Mouse (Mus musculus) heart, embryonic 12.5 days (tissue): ENCODE results near the gene Mdfi. TPM values are rescaled to one million over a fixed set of nuclear protein-coding genes. Genes with fewer than 3 reads are reported as not detected.

Experiments
- ATAC-seq: fragments of 200-750 bp; cut with Nextera tagmentation; 2 replicates; pipeline ENCODE4 v1.8.0; 2017; ENCODE audit warnings: moderate TSS enrichment, moderate library complexity; ENCODE audit not compliant: insufficient number of reproducible peaks, low FRiP score
- H3K27ac ChIP-seq: fragments of 300-500 bp; sonication (generic); 2 replicates; pipeline ENCODE4 v1.5.1; 2016; ENCODE audit warnings: mild to moderate bottlenecking, moderate library complexity; ENCODE audit not compliant: poor library complexity, severe bottlenecking
- H3K27me3 ChIP-seq: fragments of 300-500 bp; sonication (generic); replicated peaks from 2 replicates; pipeline ENCODE4 v1.6.1; 2016; ENCODE audit warnings: mild to moderate bottlenecking, moderate library complexity
- H3K36me3 ChIP-seq: fragments of 300-500 bp; sonication (generic); 2 replicates; pipeline ENCODE4 v1.6.1; 2016; ENCODE audit warnings: mild to moderate bottlenecking, moderate library complexity
- H3K4me1 ChIP-seq: fragments of 300-500 bp; sonication (generic); replicated peaks from 2 replicates; pipeline ENCODE4 v1.6.1; 2016; ENCODE audit warnings: mild to moderate bottlenecking
- H3K4me2 ChIP-seq: fragments of 300-500 bp; sonication (generic); 2 replicates; pipeline ENCODE4 v1.6.1; 2016; ENCODE audit warnings: mild to moderate bottlenecking, moderate library complexity
- H3K4me3 ChIP-seq: fragments of 300-500 bp; sonication (generic); 2 replicates; pipeline ENCODE4 v1.5.1; 2016; ENCODE audit warnings: mild to moderate bottlenecking
- H3K9ac ChIP-seq: fragments of 300-500 bp; sonication (generic); 2 replicates; pipeline ENCODE4 v1.6.1; 2016; ENCODE audit warnings: mild to moderate bottlenecking, moderate library complexity
- H3K9me3 ChIP-seq: fragments of 300-500 bp; sonication (generic); replicated peaks from 2 replicates; pipeline ENCODE4 v1.6.1; 2016; ENCODE audit warnings: mild to moderate bottlenecking, moderate library complexity
- WGBS: fragments of 180-500 bp; shearing (Covaris S2); methylation state at CpG from one replicate; pipeline ENCODE4 v1.1.7; 2016; 5-methylcytosine and 5-hydroxymethylcytosine counted together
- polyA plus RNA-seq: library from polyadenylated mRNA; unstranded; fragments of >200 nt; fragmentation: Nextera tagmentation; extraction: Ambion mirVana; gene quantifications from 2 replicates; pipeline ENCODE4 v1.2.1, GENCODE M21; 2016

Gene Mdfi
- polyA plus RNA-seq, 1 experiment from 2014 or later = 11.1 TPM

DNA sequence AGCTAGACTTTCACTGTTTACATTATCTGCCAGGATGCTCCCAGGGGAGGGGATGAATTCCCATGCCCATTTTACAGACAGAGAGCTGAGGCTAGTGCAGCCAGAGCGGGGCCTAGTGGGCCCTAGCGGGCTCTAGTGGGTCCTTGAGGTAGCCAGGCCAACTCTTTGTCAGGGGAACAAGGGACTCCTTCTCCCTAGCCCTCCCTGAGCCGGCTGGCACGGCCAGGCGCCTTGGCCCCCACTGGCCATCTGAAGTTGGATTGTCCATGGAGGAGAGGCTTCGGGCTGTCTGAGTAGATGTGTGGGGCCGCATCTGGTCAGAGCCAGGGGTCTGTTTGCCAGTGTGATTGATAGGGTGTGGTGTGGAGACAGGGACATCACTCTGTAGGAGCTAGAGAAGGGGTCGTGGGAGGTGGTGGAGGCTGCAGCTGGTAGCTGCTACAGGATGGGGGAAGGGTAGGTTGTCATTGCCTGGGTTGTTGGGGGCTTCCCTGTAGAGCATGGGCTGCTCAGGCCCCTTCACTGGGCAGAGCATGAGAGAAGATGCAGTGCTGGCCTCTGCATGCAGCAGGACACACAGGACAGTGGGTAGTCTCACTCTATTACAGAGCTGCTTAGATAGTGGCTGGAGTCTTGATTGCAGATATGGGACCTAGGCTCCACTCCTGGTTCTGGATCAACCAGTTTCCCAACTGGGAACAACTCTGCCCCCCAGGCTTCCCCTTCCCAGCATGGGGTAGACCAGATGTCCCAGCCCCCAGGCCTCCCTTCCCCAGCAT, 50.9 kb downstream of the Mdfi start:
- no peaks in the 10 kb centered on the region; the same call in 1 of the 2 replicates for H3K27me3 ChIP-seq
- WGBS = 72% methylated on average over 8 of the region's 8 CpGs
- H3K27ac ChIP-seq = no peak overlapping the region
- H3K9me3 ChIP-seq = no peaks in the 10 kb centered on the region
- peaks cover 41% of the 10 kb centered on the region for H3K4me1 ChIP-seq
- no peak for ATAC-seq
- H3K4me3 ChIP-seq = no peak overlapping the region
- no peaks in the 10 kb centered on the region for H3K36me3 ChIP-seq
- no peak overlapping the region for H3K4me2 ChIP-seq
- no peak overlapping the region for H3K9ac ChIP-seq

GRCm38 (mm10) chr17:47782486-47782885, 52.0 kb downstream of the Mdfi start:
- Histone ChIP-seq H3K27ac (no peak overlapping the region), H3K4me3 (no peak overlapping the region), H3K27me3 (no peaks in the 10 kb centered on the region; the same call in 1 of the 2 replicates), H3K9me3 (no peaks in the 10 kb centered on the region), H3K9ac (no peak overlapping the region), H3K4me1 (peaks cover 33% of the 10 kb centered on the region), H3K36me3 (no peaks in the 10 kb centered on the region), H3K4me2 (no peak overlapping the region)
- no peak for ATAC-seq
- 79% methylated on average over 3 of the region's 3 CpGs for WGBS

DNA sequence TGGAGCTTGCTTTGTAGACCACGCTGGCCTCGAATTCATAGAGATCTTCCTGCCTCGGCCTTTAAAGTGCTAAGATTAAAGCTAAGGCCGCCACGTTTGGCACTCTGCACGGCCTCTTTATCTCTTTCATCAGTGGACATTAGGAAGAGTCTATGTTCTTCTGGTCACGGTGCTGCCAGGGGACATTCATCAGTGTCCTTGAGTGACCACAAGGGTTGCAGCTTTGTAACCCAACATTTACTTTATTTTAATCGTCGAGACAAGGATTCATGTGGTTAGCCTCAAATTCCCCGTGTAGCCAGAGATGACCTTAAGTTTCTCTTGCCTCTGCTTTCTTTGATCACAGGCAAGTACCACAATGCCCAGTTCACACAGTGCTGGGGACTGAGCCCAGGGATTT, 54.0 kb downstream of the Mdfi start:
- no peak overlapping the region for H3K27ac ChIP-seq
- H3K9me3 ChIP-seq = no peaks in the 10 kb centered on the region
- WGBS = 76% methylated on average over 10 of the region's 10 CpGs
- H3K4me3 ChIP-seq = no peak overlapping the region
- H3K4me1 ChIP-seq = peaks cover 33% of the 10 kb centered on the region
- H3K4me2 ChIP-seq = no peak overlapping the region
- no peak overlapping the region for H3K9ac ChIP-seq
- no peak for ATAC-seq
- H3K36me3 ChIP-seq = no peaks in the 10 kb centered on the region
- no peaks in the 10 kb centered on the region for H3K27me3 ChIP-seq

DNA sequence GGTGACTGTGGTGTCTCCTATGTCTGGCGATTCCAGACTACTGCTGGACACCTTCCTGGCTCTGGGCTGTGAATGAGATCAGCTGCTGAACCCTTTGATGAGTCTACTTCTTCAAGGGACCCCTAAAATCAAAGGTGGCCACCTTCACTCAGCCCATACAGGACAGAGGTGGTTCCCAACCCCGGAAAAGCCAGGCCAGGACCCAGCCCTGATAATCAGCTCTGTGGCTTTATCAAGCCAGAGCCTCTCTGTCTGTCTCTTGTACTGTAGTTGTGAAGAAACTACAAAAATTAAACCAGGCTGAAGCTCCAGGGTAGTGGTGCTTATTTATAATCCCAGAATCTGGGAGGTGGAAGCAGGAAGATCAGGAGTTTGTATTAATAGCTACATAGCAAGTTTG, 57.4 kb downstream of the Mdfi start:
- peaks cover 6% of the 10 kb centered on the region for H3K9me3 ChIP-seq
- no peak overlapping the region for H3K4me2 ChIP-seq
- no peak overlapping the region for H3K4me3 ChIP-seq
- ATAC-seq = no peak
- H3K9ac ChIP-seq = 0 out of 2 replicates have a peak overlapping the region, but pooled peaks have one; percentile 9
- no peaks in the 10 kb centered on the region for H3K36me3 ChIP-seq
- H3K27me3 ChIP-seq = no peaks in the 10 kb centered on the region
- 29% methylated on average over 2 of the region's 2 CpGs for WGBS
- no peak overlapping the region; the same call in 1 of the 2 replicates for H3K27ac ChIP-seq
- H3K4me1 ChIP-seq = peaks cover 23% of the 10 kb centered on the region

GRCm38 (mm10) chr17:47773604-47774003, 60.9 kb downstream of the Mdfi start:
- ATAC-seq = no peak
- H3K9me3 ChIP-seq = peaks cover 12% of the 10 kb centered on the region
- H3K36me3 ChIP-seq = no peaks in the 10 kb centered on the region
- H3K27me3 ChIP-seq = no peaks in the 10 kb centered on the region
- H3K9ac ChIP-seq = no peak overlapping the region
- no peak overlapping the region for H3K4me3 ChIP-seq
- no peak overlapping the region for H3K27ac ChIP-seq
- peaks cover 27% of the 10 kb centered on the region for H3K4me1 ChIP-seq
- 59% methylated on average over 6 of the region's 6 CpGs for WGBS
- H3K4me2 ChIP-seq = no peak overlapping the region

DNA sequence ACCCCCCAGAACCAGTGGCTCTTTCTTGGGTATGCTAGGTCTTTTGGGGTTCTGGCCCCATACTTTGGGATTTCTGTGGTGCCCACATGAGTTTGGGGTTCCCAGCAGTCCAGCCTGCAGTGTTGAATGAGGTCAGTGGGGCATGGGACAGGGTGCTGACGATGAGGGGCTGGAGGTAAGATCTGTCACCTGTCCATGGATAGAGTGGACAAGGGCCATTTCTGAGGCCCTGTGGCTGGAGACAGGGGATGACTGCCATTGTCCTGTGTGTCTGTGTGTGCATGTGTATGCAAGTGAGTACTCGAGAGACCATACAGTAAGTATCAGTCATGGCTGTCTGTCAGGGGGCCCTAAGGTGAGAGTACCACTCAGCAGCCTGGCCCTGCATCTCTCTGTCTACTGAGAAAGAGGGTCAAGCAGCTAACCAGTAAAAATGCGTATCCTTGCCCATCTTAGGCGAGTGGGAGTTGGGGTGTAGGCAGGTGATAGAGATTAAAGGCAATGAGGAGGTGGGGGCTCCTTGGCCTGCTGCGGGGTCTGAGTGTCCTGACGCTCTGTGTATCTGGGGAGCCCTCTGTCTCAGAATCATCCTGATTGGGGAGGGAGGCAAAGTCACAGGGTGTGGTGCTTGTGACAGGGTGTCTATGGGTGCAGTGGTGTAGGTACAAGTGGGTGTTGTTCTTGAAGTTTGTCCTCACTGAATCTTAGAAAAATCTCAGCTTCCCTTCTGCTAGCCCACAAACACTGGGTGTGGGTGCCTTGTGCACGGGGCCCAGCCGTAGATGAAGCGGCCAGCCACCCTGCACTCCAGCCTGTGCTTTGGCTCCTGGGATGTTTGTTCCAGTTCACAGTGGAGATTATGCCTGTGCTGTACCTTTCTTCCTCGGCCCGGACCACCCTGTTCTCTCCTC, 64.8 kb downstream of the Mdfi start:
- H3K27ac ChIP-seq = no peak overlapping the region
- no peaks in the 10 kb centered on the region for H3K27me3 ChIP-seq
- 77% methylated on average over 11 of the region's 11 CpGs for WGBS
- H3K9ac ChIP-seq = peak overlapping the region; percentile 2; the same call in 1 of the 2 replicates
- peaks cover 21% of the 10 kb centered on the region for H3K4me1 ChIP-seq
- no peak overlapping the region for H3K4me2 ChIP-seq
- H3K9me3 ChIP-seq = peaks cover 12% of the 10 kb centered on the region
- no peaks in the 10 kb centered on the region for H3K36me3 ChIP-seq
- no peak overlapping the region for H3K4me3 ChIP-seq
- ATAC-seq = no peak

GRCm38 (mm10) chr17:47768707-47769276, 65.7 kb downstream of the Mdfi start:
- Histone ChIP-seq H3K36me3 (no peaks in the 10 kb centered on the region), H3K27ac (no peak overlapping the region), H3K9me3 (peaks cover 12% of the 10 kb centered on the region), H3K27me3 (no peaks in the 10 kb centered on the region), H3K4me2 (0 out of 2 replicates have a peak overlapping the region, but pooled peaks have one; percentile 8), H3K4me1 (peaks cover 26% of the 10 kb centered on the region), H3K9ac (peak overlapping the region; percentile 2; the same call in 1 of the 2 replicates), H3K4me3 (no peak overlapping the region)
- 31% methylated on average over 12 of the region's 12 CpGs for WGBS
- no peak for ATAC-seq

GRCm38 (mm10) chr17:47767456-47768141, 66.9 kb downstream of the Mdfi start:
- Histone ChIP-seq H3K36me3 (no peaks in the 10 kb centered on the region), H3K27me3 (no peaks in the 10 kb centered on the region), H3K27ac (no peak overlapping the region), H3K4me3 (no peak overlapping the region), H3K9ac (no peak overlapping the region), H3K4me2 (no peak overlapping the region), H3K9me3 (peaks cover 10% of the 10 kb centered on the region), H3K4me1 (peaks cover 38% of the 10 kb centered on the region)
- no peak for ATAC-seq
- 50% methylated on average over 14 of the region's 17 CpGs for WGBS

GRCm38 (mm10) chr17:47767081-47767455, 67.4 kb downstream of the Mdfi start:
- Histone ChIP-seq H3K4me2 (no peak overlapping the region), H3K27me3 (no peaks in the 10 kb centered on the region), H3K27ac (no peak overlapping the region), H3K4me1 (peaks cover 43% of the 10 kb centered on the region), H3K9me3 (peaks cover 5% of the 10 kb centered on the region), H3K9ac (no peak overlapping the region), H3K4me3 (no peak overlapping the region), H3K36me3 (no peaks in the 10 kb centered on the region)
- ATAC-seq = no peak
- 74% methylated on average over 2 of the region's 2 CpGs for WGBS

DNA sequence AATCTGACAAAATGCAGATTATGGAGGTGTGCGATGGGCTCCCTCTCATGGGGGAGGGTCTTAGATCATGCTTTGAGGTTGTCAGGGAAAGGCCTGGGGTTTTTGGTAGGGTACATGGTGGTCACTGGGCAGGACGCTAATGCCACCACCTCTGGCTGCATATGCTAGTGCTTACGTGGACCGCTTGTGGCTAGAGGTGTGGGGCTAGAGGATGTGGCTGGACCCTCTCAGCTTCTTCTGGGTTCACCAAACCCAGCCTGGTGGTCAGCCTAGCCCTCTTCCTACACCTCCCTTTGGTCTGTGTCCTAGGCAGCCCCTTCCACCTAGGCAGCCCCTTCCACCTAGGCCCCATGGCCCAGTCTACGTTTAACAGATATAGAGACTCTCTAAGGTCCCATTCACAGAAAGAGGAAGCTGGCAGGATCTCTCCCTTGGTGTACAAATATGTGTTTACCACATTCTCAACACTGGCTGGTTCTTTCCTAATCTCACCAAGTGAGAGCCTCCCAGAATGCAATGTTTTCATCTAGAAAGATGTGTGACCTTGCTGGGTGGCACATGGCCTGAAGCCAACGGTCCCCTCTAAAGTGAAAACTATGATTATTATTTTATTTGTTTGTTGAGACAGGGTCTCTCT, 68.0 kb downstream of the Mdfi start:
- Histone ChIP-seq H3K27me3 (no peaks in the 10 kb centered on the region), H3K9me3 (no peaks in the 10 kb centered on the region), H3K27ac (no peak overlapping the region), H3K4me3 (no peak overlapping the region), H3K36me3 (no peaks in the 10 kb centered on the region), H3K4me1 (peaks cover 48% of the 10 kb centered on the region), H3K4me2 (no peak overlapping the region), H3K9ac (no peak overlapping the region)
- no peak for ATAC-seq
- 85% methylated on average over 6 of the region's 6 CpGs for WGBS
